Mouse (Mus musculus) kidney, adult 2 months (tissue): ENCODE results near the gene Pgap2.

ENCODE experiments used
- CTCF ChIP-seq: fragments of 200-500 bp; conservative IDR thresholded peaks from 2 replicates; pipeline ENCODE4 v1.5.1; 2011; ENCODE audit warnings: low read depth, mild to moderate bottlenecking, control low read depth, low read length, moderate library complexity, mixed read lengths; ENCODE audit not compliant: insufficient read depth, insufficient read length
- POLR2A ChIP-seq: fragments of 200-500 bp; IDR thresholded peaks from one replicate; pipeline ENCODE4 v1.6.1; 2011; ENCODE audit warnings: low read depth, low read length, control low read depth

DNA sequence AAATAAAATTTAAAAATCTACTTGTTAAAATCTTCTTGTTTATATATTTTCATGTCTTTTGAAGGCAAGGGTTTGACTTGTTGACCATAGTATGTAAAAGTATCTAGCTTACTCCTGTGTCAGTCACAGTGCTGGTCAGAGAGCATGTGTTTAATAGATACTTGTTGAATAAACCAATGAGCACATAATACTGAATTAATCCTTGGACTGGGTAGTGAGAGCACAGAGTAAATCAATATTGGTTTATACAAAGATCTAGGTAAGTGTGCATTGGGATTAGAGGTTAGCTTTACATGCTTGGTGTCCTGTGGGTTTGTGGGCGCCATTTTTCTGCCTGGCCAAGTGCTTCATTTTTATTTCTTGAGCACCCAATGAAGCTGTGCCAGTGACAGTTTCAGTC lies 71.4 kb downstream of the Pgap2 start:
- TF ChIP-seq CTCF (no peak), POLR2A (no peak)
